Mouse (Mus musculus): ENCODE measurements around the gene Dnajc5g. TPM values are rescaled to one million over a fixed set of nuclear protein-coding genes. Genes with fewer than 3 reads are reported as not detected.

The Dnajc5g gene
- total RNA-seq (2012; rRNA removed) = not detected in 2 replicates
- not detected in 2 replicates for total RNA-seq (2014; rRNA removed)
- polyA plus RNA-seq (2012; ENCODE audit: insufficient read length, low read depth) = not detected in 2 replicates

- TF ChIP-seq IRF4 (IDR thresholded peaks at IDR 0.05; ENCODE audit: low read depth, low read length) = no peak
- Histone ChIP-seq H3K4me1 (ENCODE audit: control insufficient read depth in 1 of 2, insufficient read depth in 2 of 2) (peaks cover 4 to 9% of the 10 kb centered on the region in 2 experiments; a peak in 3 of 4 replicates), H3K27ac (ENCODE audit: insufficient read depth, low read depth) (no peak within 1 kb of the TSS), H3K27me3 (replicated peaks) (peaks cover 26% of the 10 kb centered on the region), H3K36me3 (replicated peaks in 1 of 2; ENCODE audit: control insufficient read depth in 1 of 2, insufficient read depth in 1 of 2, low read length in 1 of 2) (no peaks in the 10 kb centered on the region), H3K9me3 (replicated peaks; ENCODE audit: low read length) (no peaks in the 10 kb centered on the region), H3K4me2 (ENCODE audit: insufficient read depth, low read depth, poor library complexity, severe bottlenecking) (no peak within 1 kb of the TSS), H3K4me3 (replicated peaks in 1 of 3; ENCODE audit: low read depth in 2 of 3, low read length in 2 of 3, poor library complexity in 1 of 3) (no peak within 1 kb of the TSS), H3K79me2 (replicated peaks; ENCODE audit: control insufficient read depth, extremely low read depth, insufficient read depth, poor library complexity, severe bottlenecking) (no peaks in the 10 kb centered on the region; the same call in 1 of the 2 replicates), H3K9ac (ENCODE audit: insufficient read depth, low read depth) (no peak within 1 kb of the TSS)
- dilution Hi-C loops (cut with MboI; ENCODE audit: extremely low pct_ligation_motif_present, extremely low pct_unique_long_range_greater_than_20kb, low sequenced_read_pairs) = no loop called here
- DNase-seq (ENCODE audit: extremely low read depth) = no peak
- in situ Hi-C loops (cut with MboI; ENCODE audit: low pct_ligation_motif_present, low pct_unique_long_range_greater_than_20kb, low sequenced_read_pairs) = no loop called here
Observed at GRCm38 (mm10) chr5:31105814-31106335, at the start of gene Dnajc5g. Dnajc5g (plus strand) TSS chr5:31106285.

GRCm38 (mm10) chr5:31069810-31070209, 36.3 kb upstream of the Dnajc5g start:
- H3K9me3 ChIP-seq (replicated peaks; ENCODE audit: low read length) = no peaks in the 10 kb centered on the region
- H3K27me3 ChIP-seq (replicated peaks) = no peaks in the 10 kb centered on the region
- no peaks in the 10 kb centered on the region for H3K4me1 ChIP-seq (ENCODE audit: control insufficient read depth in 1 of 2, insufficient read depth in 2 of 2)
- H3K79me2 ChIP-seq (replicated peaks; ENCODE audit: control insufficient read depth, extremely low read depth, insufficient read depth, poor library complexity, severe bottlenecking) = no peaks in the 10 kb centered on the region
- no peak overlapping the region for H3K9ac ChIP-seq (ENCODE audit: insufficient read depth, low read depth)
- TF ChIP-seq TBP (conservative IDR thresholded peaks at IDR 0.05; ENCODE audit: low read depth, low read length) (no peak), CHD1 (IDR thresholded peaks at IDR 0.05; ENCODE audit: low read depth, low read length) (no peak), CTCF (conservative IDR thresholded peaks at IDR 0.05 in 1 of 2, IDR thresholded peaks at IDR 0.05 in 1 of 2; ENCODE audit: low read depth in 2 of 2, low read length in 2 of 2) (no peak), ZNF384 (IDR thresholded peaks at IDR 0.05; ENCODE audit: low read depth, low read length) (no peak), SIN3A (IDR thresholded peaks at IDR 0.05; ENCODE audit: low read length) (no peak), JUN (IDR thresholded peaks at IDR 0.05; ENCODE audit: insufficient read depth, low read depth, low read length) (no peak), MYC (IDR thresholded peaks at IDR 0.05; ENCODE audit: low read depth, low read length) (no peak), USF2 (conservative IDR thresholded peaks at IDR 0.05; ENCODE audit: low read depth, low read length) (no peak), USF1 (IDR thresholded peaks at IDR 0.05; ENCODE audit: low read depth, low read length) (no peak), NELFE (IDR thresholded peaks at IDR 0.05; ENCODE audit: low read depth, low read length) (no peak), BHLHE40 (IDR thresholded peaks at IDR 0.05; ENCODE audit: low read depth, low read length) (no peak), ZC3H11A (IDR thresholded peaks at IDR 0.05; ENCODE audit: low read depth, low read length) (no peak), RAD21 (IDR thresholded peaks at IDR 0.05; ENCODE audit: low read depth, low read length) (no peak)
- no peak overlapping the region for H3K4me3 ChIP-seq (replicated peaks in 1 of 3; ENCODE audit: low read depth in 2 of 3, low read length in 2 of 3, poor library complexity in 1 of 3)
- H3K4me2 ChIP-seq (ENCODE audit: insufficient read depth, low read depth, poor library complexity, severe bottlenecking) = no peak overlapping the region
- in situ Hi-C loops (cut with MboI; ENCODE audit: low pct_ligation_motif_present, low pct_unique_long_range_greater_than_20kb, low sequenced_read_pairs) (no loop called here), dilution Hi-C loops (cut with MboI; ENCODE audit: extremely low pct_ligation_motif_present, extremely low pct_unique_long_range_greater_than_20kb, low sequenced_read_pairs) (no loop called here)
- peaks cover 91% of the 10 kb centered on the region in 2 experiments for H3K36me3 ChIP-seq (replicated peaks in 1 of 2; ENCODE audit: control insufficient read depth in 1 of 2, insufficient read depth in 1 of 2, low read length in 1 of 2)
- H3K27ac ChIP-seq (ENCODE audit: insufficient read depth, low read depth) = no peak overlapping the region
- no peak for DNase-seq (ENCODE audit: extremely low read depth)

- Histone ChIP-seq H3K4me2 (ENCODE audit: insufficient read depth, low read depth, poor library complexity, severe bottlenecking) (no peak overlapping the region), H3K9me3 (replicated peaks; ENCODE audit: low read length) (no peaks in the 10 kb centered on the region), H3K9ac (ENCODE audit: insufficient read depth, low read depth) (no peak overlapping the region), H3K36me3 (replicated peaks in 1 of 2; ENCODE audit: control insufficient read depth in 1 of 2, insufficient read depth in 1 of 2, low read length in 1 of 2) (peaks cover 96 to 98% of the 10 kb centered on the region in 2 experiments), H3K79me2 (replicated peaks; ENCODE audit: control insufficient read depth, extremely low read depth, insufficient read depth, poor library complexity, severe bottlenecking) (no peaks in the 10 kb centered on the region), H3K27ac (ENCODE audit: insufficient read depth, low read depth) (no peak overlapping the region), H3K4me1 (ENCODE audit: control insufficient read depth in 1 of 2, insufficient read depth in 2 of 2) (no peaks in the 10 kb centered on the region), H3K4me3 (replicated peaks in 1 of 3; ENCODE audit: low read depth in 2 of 3, low read length in 2 of 3, poor library complexity in 1 of 3) (no peak overlapping the region), H3K27me3 (replicated peaks) (no peaks in the 10 kb centered on the region)
- no peak for DNase-seq (ENCODE audit: extremely low read depth)
- in situ Hi-C loops (cut with MboI; ENCODE audit: low pct_ligation_motif_present, low pct_unique_long_range_greater_than_20kb, low sequenced_read_pairs) (no loop called here), dilution Hi-C loops (cut with MboI; ENCODE audit: extremely low pct_ligation_motif_present, extremely low pct_unique_long_range_greater_than_20kb, low sequenced_read_pairs) (no loop called here)
- TF ChIP-seq KAT2A (IDR thresholded peaks at IDR 0.05; ENCODE audit: insufficient replicate concordance, low read length) = no peak
- TF ChIP-seq IRF4 (IDR thresholded peaks at IDR 0.05; ENCODE audit: low read depth, low read length) = no peak
- no peak for TF ChIP-seq MEF2A (IDR thresholded peaks at IDR 0.05; ENCODE audit: borderline replicate concordance, low read depth, low read length)
- no peak for TF ChIP-seq CTCF (conservative IDR thresholded peaks at IDR 0.05 in 1 of 2, IDR thresholded peaks at IDR 0.05 in 1 of 2; ENCODE audit: low read depth in 2 of 2, low read length in 2 of 2)
- no peak for TF ChIP-seq ZKSCAN1 (IDR thresholded peaks at IDR 0.05; ENCODE audit: borderline replicate concordance, low read depth, low read length)
- no peak for TF ChIP-seq POLR2AphosphoS2 (IDR thresholded peaks at IDR 0.05; ENCODE audit: low read depth, low read length)
- no peak for TF ChIP-seq CHD2 (IDR thresholded peaks at IDR 0.05; ENCODE audit: low read length)
- TF ChIP-seq MAFK (IDR thresholded peaks at IDR 0.05; ENCODE audit: insufficient replicate concordance, low read length) = no peak
- no peak for TF ChIP-seq USF1 (IDR thresholded peaks at IDR 0.05; ENCODE audit: low read depth, low read length)
- no peak for TF ChIP-seq MAX (IDR thresholded peaks at IDR 0.05; ENCODE audit: low read length)
- no peak for TF ChIP-seq EP300 (IDR thresholded peaks at IDR 0.05; ENCODE audit: low read length)
- TF ChIP-seq UBTF (IDR thresholded peaks at IDR 0.05; ENCODE audit: low read depth, low read length) = no peak
- TF ChIP-seq USF2 (conservative IDR thresholded peaks at IDR 0.05; ENCODE audit: low read depth, low read length) = no peak
- TF ChIP-seq PAX5 (IDR thresholded peaks at IDR 0.05; ENCODE audit: low read length) = no peak
Observed at GRCm38 (mm10) chr5:31071059-31071458, 35.0 kb upstream of the Dnajc5g start.
